Mouse (Mus musculus) liver, embryonic 16.5 days (tissue): ENCODE measurements around the gene Prss45. TPM values are rescaled to one million over a fixed set of nuclear protein-coding genes. Genes with fewer than 3 reads are reported as not detected.

Experiments used
- ATAC-seq: fragments of 200-750 bp; cut with Nextera tagmentation; 2 replicates; pipeline ENCODE4 v1.8.0; 2017; ENCODE audit warnings: low read depth, mild to moderate bottlenecking, moderate number of reproducible peaks, moderate library complexity
- H3K27ac ChIP-seq: fragments of 300-500 bp; sonication (generic); 2 replicates; pipeline ENCODE4 v1.5.1; 2014; ENCODE audit warnings: mild to moderate bottlenecking, low read length
- H3K27me3 ChIP-seq: fragments of 300-500 bp; sonication (generic); 2 replicates; pipeline ENCODE4 v1.6.1; 2014; ENCODE audit warnings: low read depth, low read length, mixed read lengths; ENCODE audit not compliant: control insufficient read depth, insufficient read depth
- H3K36me3 ChIP-seq: fragments of 300-500 bp; sonication (generic); 2 replicates; pipeline ENCODE4 v1.6.1; 2014; ENCODE audit warnings: mild to moderate bottlenecking; ENCODE audit not compliant: control insufficient read depth, insufficient read depth
- H3K4me1 ChIP-seq: fragments of 300-500 bp; sonication (generic); 2 replicates; pipeline ENCODE4 v1.6.1; 2014; ENCODE audit warnings: low read depth, low read length, mixed read lengths; ENCODE audit not compliant: control insufficient read depth
- H3K4me2 ChIP-seq: fragments of 300-500 bp; sonication (generic); 2 replicates; pipeline ENCODE4 v1.6.1; 2014; ENCODE audit warnings: low read depth, low read length, mixed read lengths
- H3K4me3 ChIP-seq: fragments of 300-500 bp; sonication (generic); 2 replicates; pipeline ENCODE4 v1.5.1; 2014; ENCODE audit warnings: low read depth, mild to moderate bottlenecking, low read length
- H3K9ac ChIP-seq: fragments of 300-500 bp; sonication (generic); 2 replicates; pipeline ENCODE4 v1.6.1; 2014; ENCODE audit warnings: low read depth, low read length
- H3K9me3 ChIP-seq: fragments of 300-500 bp; sonication (generic); replicated peaks from 2 replicates; pipeline ENCODE4 v1.6.1; 2016; ENCODE audit warnings: low read length; ENCODE audit not compliant: control insufficient read depth
- WGBS: fragments of 180-500 bp; shearing (Covaris S2); extraction: QIAGEN DNeasy Blood & Tissue Kit; methylation state at CpG from one replicate; pipeline ENCODE4 v1.1.7; 2014; ENCODE audit not compliant: insufficient replicate concordance; 5-methylcytosine and 5-hydroxymethylcytosine counted together
- polyA plus RNA-seq: library from polyadenylated mRNA; unstranded; fragments of >200 nt; fragmentation: Nextera tagmentation; extraction: Ambion mirVana; gene quantifications from 2 replicates; pipeline ENCODE4 v1.2.1, GENCODE M21; 2015

Gene Prss45
- polyA plus RNA-seq, 1 experiment from 2014 or later, result not detected

- ATAC-seq, result no peak
- Histone ChIP-seq H3K27me3 (peaks cover 21% of the 10 kb centered on the region), H3K9ac (no peak overlapping the region), H3K36me3 (no peaks in the 10 kb centered on the region), H3K9me3 (no peaks in the 10 kb centered on the region), H3K4me1 (peaks cover 2% of the 10 kb centered on the region), H3K4me3 (no peak overlapping the region), H3K27ac (no peak overlapping the region), H3K4me2 (no peak overlapping the region)
- WGBS, result 54% methylated on average over 7 of the region's 7 CpGs
Measured at GRCm38 (mm10) chr9:110881953-110882352, 47.6 kb downstream of the Prss45 start.

DNA sequence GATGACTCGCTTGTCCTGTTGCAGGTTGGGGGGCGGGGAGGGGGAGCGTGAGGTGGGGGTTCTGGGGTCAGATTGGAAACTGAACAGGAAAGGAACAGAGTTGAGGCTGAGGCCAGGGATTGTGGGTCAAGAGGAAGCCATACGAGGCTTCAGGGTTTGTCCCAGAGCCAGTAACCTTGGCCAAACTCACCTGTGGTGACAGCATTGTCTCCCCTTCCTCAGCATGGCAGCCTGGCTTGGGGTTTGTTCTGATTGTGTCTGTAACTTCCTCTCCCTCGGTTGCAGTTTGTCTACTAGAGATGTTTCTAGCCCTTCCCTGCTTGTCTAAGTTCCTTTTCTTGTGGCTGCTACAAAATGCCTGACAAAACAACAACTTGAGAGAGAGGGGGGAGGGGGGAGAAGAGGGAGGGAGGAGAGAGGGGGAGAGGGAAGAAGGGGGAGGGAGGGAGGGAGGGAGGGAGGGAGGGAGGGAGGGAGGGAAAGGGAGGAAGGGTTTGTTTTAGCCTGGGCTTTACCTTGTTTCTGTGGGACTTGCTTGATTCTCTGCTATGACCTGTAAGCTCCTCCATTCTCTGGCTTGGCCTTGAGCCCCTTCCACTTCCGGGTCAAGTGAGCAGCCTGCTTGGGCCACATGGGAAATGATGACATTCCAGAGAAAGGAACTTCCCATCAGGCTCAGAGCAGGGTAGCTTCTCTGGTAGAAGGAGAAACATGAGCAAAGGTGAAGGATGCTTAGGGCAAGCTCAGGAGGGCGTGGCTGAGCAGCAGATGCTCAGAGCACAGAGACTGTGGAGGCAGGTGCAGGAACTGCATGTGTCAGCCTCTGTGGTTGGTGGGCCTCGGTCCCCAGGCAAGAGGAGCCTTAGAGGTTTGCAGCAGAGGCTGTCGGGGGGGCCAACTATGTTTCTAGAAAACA, 53.3 kb downstream of the Prss45 start:
- H3K27me3 ChIP-seq, result no peaks in the 10 kb centered on the region

GRCm38 (mm10) chr9:110888935-110889334, 54.5 kb downstream of the Prss45 start:
- 82% methylated on average over 14 of the region's 14 CpGs for WGBS
- H3K4me2 ChIP-seq, result no peak overlapping the region
- H3K27ac ChIP-seq, result no peak overlapping the region
- ATAC-seq, result no peak
- H3K4me3 ChIP-seq, result no peak overlapping the region
- no peak overlapping the region for H3K9ac ChIP-seq
- no peaks in the 10 kb centered on the region for H3K9me3 ChIP-seq
- H3K36me3 ChIP-seq, result no peaks in the 10 kb centered on the region
- peaks cover 14% of the 10 kb centered on the region for H3K4me1 ChIP-seq
- no peaks in the 10 kb centered on the region for H3K27me3 ChIP-seq

More for the DNA sequence above, 53.3 kb downstream of the Prss45 start:
- 41% methylated on average over 9 of the region's 9 CpGs for WGBS
- H3K4me1 ChIP-seq, result peaks cover 14% of the 10 kb centered on the region
- no peaks in the 10 kb centered on the region for H3K36me3 ChIP-seq
- no peak overlapping the region for H3K4me3 ChIP-seq
- no peaks in the 10 kb centered on the region for H3K9me3 ChIP-seq
- ATAC-seq, result no peak
- H3K9ac ChIP-seq, result no peak overlapping the region
- no peak overlapping the region for H3K27ac ChIP-seq
- H3K4me2 ChIP-seq, result no peak overlapping the region

DNA sequence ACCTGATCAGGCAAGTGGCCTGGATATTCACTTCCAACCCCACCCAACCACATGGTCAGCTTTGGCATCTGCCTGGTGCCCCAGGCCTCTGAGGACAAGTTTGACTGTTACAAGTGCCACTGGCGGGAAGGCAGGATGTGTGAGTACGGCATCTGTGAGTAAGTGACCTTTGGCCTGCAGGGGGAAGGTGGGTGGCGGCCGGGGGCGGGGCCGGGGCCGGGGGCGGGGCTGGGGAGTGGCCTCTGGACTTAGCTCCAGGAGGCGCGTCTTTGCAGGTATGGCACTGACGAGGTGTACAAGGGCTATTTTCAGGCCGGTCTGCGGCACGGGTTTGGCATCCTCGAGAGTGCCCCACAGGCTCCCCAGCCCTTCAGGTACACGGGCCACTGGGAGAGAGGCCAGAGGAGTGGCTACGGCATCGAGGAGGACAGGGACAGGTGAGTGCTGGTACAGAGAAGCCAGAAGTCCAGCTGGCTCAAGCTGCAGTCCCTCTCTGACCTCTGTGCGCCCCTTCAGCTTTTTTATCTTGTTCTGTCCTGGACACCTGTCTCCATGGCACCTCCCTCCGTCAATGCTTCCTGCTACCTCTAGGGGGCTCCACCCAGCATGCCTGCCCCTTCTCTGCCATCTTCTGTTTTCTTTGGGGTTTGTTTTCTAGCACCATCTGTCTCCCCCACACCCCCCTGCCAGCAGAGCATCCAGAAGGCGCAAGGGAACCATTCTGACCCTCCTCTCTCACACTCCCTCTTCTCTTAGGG, 55.8 kb downstream of the Prss45 start:
- H3K27ac ChIP-seq, result no peak overlapping the region; the same call in 1 of the 2 replicates
- H3K27me3 ChIP-seq, result no peaks in the 10 kb centered on the region
- peaks cover 14% of the 10 kb centered on the region for H3K4me1 ChIP-seq
- no peak overlapping the region for H3K9ac ChIP-seq
- H3K4me2 ChIP-seq, result peak overlapping the region; percentile 37
- H3K4me3 ChIP-seq, result peak overlapping the region; percentile 27
- peak; percentile 68 for ATAC-seq
- WGBS, result 19% methylated on average over 21 of the region's 21 CpGs
- no peaks in the 10 kb centered on the region for H3K36me3 ChIP-seq
- no peaks in the 10 kb centered on the region for H3K9me3 ChIP-seq

Other genes with a start within 250 kb of the Prss45 start
- gene Nradd, start 210.1 kb upstream of the Prss45 start, polyA plus RNA-seq, result 1.4 and 1.9 TPM in 2 replicates
- gene Nbeal2, start 180.4 kb upstream of the Prss45 start, polyA plus RNA-seq, result 1.7 and 2.8 TPM in 2 replicates
- gene Ccdc12, start 178.1 kb upstream of the Prss45 start, polyA plus RNA-seq, result 59.5 and 60.5 TPM in 2 replicates
- 1.1 and 1.9 TPM in 2 replicates for gene Myl3, start 92.7 kb upstream of the Prss45 start, polyA plus RNA-seq
- gene Pth1r, start 87.4 kb upstream of the Prss45 start, polyA plus RNA-seq, result 2.3 and 2.5 TPM in 2 replicates
- not detected in 2 replicates for gene Prss42, start 36.4 kb upstream of the Prss45 start, polyA plus RNA-seq
- not detected in 2 replicates for gene Prss44, start 20.6 kb upstream of the Prss45 start, polyA plus RNA-seq
- gene Prss43, start 7.9 kb upstream of the Prss45 start, polyA plus RNA-seq, result not detected in 2 replicates
- gene Prss46, start 9.9 kb downstream of the Prss45 start, polyA plus RNA-seq, result not detected in 2 replicates
- 8.2 and 8.6 TPM in 2 replicates for gene Prss50, start 23.4 kb downstream of the Prss45 start, polyA plus RNA-seq
- gene Als2cl, start 45.3 kb downstream of the Prss45 start, polyA plus RNA-seq, result 1.8 and 2.0 TPM in 2 replicates
- gene Tmie, start 45.5 kb downstream of the Prss45 start, polyA plus RNA-seq, result 2.0 and 2.8 TPM in 2 replicates
- not detected in 2 replicates for gene Fam240a, start 82.3 kb downstream of the Prss45 start, polyA plus RNA-seq
- not detected in 2 replicates for gene Tdgf1, start 111.6 kb downstream of the Prss45 start, polyA plus RNA-seq
- gene Lrrc2, start 117.0 kb downstream of the Prss45 start, polyA plus RNA-seq, result 0.29 and 0.44 TPM in 2 replicates
- gene Rtp3, start 156.0 kb downstream of the Prss45 start, polyA plus RNA-seq, result 13.7 and 18.1 TPM in 2 replicates
- 173 and 211 TPM in 2 replicates for gene Ltf, start 184.7 kb downstream of the Prss45 start, polyA plus RNA-seq
- 15.7 and 18.2 TPM in 2 replicates for gene Ccrl2, start 222.9 kb downstream of the Prss45 start, polyA plus RNA-seq